Mouse (Mus musculus): Measurements from ENCODE around the gene Sergef. TPM values are rescaled to one million over a fixed set of nuclear protein-coding genes. Genes with fewer than 3 reads are reported as not detected.

Sergef gene
- polyA plus RNA-seq, 1 experiment, result 0.16 TPM

DNA sequence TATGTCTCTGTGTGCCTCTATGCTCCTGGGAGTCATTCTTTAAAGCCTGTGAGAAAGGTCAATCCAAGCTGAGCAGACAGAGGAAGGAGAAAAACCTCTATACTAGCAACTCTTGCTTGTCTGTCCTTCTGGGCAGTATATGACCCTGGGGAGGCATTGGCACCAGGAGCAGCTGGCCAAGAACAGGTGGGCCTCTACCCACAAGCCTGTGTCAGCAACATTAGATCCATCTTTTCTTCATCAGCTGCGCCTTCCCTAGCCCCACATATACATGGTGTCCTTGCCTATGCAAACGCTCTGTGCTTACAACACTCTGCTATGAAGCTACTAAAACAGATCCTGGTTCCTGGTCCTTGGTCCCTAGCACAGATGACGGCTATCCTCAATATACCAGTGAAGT is 97.5 kb downstream of the Sergef start:
- no peak overlapping the region for H3K4me3 ChIP-seq (replicated peaks)
- peaks cover 5% of the 10 kb centered on the region for H3K4me1 ChIP-seq (ENCODE audit: control insufficient read depth)
- TF ChIP-seq GATA1 (IDR thresholded peaks at IDR 0.05; ENCODE audit: low read length) (no peak), TAL1 (IDR thresholded peaks at IDR 0.05; ENCODE audit: low read length) (no peak)
- H3K36me3 ChIP-seq (ENCODE audit: control insufficient read depth), result no peaks in the 10 kb centered on the region
- H3K27me3 ChIP-seq (ENCODE audit: control insufficient read depth), result no peaks in the 10 kb centered on the region
- H3K9me3 ChIP-seq (ENCODE audit: control insufficient read depth, low read length), result no peaks in the 10 kb centered on the region

DNA sequence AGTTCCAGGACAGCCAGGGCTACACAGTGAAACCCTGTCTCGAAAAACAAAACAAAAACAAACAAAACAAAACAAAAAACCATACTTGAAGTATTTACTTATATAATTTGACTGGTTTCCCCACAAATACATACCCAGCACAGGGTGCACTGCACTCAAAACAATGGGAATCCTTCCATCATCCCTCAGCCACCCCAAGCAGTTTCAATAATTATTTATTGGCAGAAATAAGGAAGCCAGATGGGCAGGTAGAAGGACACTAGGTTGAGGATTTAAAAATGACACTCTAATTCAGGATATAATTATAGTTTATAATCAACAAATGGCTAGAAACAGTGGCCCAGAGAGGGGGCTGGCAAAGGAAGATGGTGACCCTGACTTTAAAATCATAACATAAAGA is 99.0 kb downstream of the Sergef start:
- TF ChIP-seq TAL1 (IDR thresholded peaks at IDR 0.05; ENCODE audit: low read length) (no peak), GATA1 (IDR thresholded peaks at IDR 0.05; ENCODE audit: low read length) (no peak)

DNA sequence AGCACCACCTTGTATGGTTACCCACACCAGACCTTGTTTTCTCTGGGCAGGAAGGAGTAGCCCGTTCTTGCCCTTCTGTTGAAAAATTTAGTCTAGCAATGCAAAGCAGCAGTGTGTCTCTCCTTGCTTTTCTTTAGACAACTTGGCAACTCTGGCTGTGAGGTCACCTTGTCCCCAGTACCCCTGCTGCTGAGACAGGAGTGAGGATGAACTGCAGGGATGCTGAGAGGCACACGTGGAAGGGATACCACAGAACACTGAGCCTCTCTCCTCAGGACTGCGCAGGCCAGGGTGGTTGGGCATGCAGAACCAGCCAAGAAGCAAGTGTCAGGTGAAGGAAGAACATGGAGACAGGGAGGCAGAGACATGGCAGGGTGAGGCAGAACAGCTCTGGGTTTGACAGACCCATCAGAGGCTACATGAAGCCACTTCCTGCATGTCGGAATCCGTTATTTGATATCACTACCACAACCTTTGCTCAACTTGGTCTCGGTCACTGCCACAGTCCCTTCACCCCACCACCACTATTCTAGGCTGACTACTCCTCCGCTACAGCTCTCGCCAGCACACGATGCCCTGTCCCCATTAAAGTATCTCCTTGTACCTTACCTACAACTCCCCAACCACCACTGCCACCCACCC is 103.0 kb downstream of the Sergef start:
- TF ChIP-seq GATA1 (IDR thresholded peaks at IDR 0.05; ENCODE audit: low read length), result no peak
- no peak for TF ChIP-seq TAL1 (IDR thresholded peaks at IDR 0.05; ENCODE audit: low read length)

More for the DNA sequence above, 99.0 kb downstream of the Sergef start:
- Histone ChIP-seq H3K4me3 (replicated peaks) (no peak overlapping the region), H3K36me3 (ENCODE audit: control insufficient read depth) (no peaks in the 10 kb centered on the region), H3K27me3 (ENCODE audit: control insufficient read depth) (no peaks in the 10 kb centered on the region), H3K9me3 (ENCODE audit: control insufficient read depth, low read length) (no peaks in the 10 kb centered on the region), H3K4me1 (ENCODE audit: control insufficient read depth) (no peaks in the 10 kb centered on the region)

DNA sequence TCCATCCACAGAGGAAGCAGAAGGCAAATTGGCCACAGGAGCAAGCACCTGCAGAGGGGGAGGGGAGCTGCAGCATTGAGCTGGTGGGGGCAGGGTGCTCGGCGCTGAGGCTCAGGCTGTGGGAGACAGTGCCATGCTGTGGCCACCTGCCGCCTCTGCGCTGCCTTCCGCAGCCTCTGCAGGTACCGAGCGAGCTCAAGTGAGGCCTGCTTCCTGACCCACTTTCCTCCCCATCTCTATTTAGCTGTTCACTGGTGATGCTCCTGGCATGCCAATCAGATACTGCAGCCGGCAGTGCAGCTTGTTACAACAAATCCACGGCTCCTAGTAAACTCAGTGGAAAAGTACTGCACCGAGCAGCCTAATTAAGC is 104.2 kb downstream of the Sergef start:
- no peaks in the 10 kb centered on the region for H3K27me3 ChIP-seq (ENCODE audit: control insufficient read depth)
- TF ChIP-seq GATA1 (IDR thresholded peaks at IDR 0.05; ENCODE audit: low read length) (no peak), TAL1 (IDR thresholded peaks at IDR 0.05; ENCODE audit: low read length) (no peak)
- H3K4me3 ChIP-seq (replicated peaks), result no peak overlapping the region
- no peaks in the 10 kb centered on the region for H3K36me3 ChIP-seq (ENCODE audit: control insufficient read depth)
- H3K9me3 ChIP-seq (ENCODE audit: control insufficient read depth, low read length), result no peaks in the 10 kb centered on the region
- no peaks in the 10 kb centered on the region for H3K4me1 ChIP-seq (ENCODE audit: control insufficient read depth)

More for the DNA sequence above, 103.0 kb downstream of the Sergef start:
- Histone ChIP-seq H3K4me1 (ENCODE audit: control insufficient read depth) (no peaks in the 10 kb centered on the region), H3K4me3 (replicated peaks) (no peak overlapping the region), H3K9me3 (ENCODE audit: control insufficient read depth, low read length) (no peaks in the 10 kb centered on the region), H3K36me3 (ENCODE audit: control insufficient read depth) (no peaks in the 10 kb centered on the region), H3K27me3 (ENCODE audit: control insufficient read depth) (no peaks in the 10 kb centered on the region)

DNA sequence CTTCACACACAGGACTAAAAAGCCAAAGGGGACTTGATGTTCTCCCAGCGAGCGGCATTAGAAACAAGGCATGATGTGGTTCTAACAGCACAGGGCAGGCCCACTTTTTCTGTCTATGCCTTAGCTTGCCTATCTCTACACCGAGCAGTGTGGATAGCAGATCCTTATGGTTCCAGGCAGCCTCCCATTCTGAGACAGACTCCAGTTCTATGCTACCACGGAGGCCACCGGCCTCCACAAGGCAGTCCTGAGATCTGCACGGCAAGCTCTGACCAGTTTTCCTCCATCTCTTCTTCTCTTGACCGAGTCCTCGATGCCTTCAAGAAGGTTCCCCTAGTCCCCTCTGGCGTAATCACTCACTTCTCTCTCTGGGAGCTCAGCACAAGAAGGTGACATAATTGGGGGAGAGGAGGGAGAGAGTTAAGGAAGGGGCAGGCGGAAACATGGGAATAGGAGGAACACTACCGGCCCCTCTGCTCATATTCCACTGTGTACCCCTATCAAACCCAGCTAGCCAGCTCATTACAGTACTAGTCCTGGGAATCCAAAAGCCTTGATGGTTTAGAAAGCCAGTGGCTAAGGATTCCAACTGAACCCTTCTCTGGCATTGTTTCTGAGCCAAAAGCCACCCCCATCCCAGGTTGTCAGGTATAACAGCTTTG is 104.7 kb downstream of the Sergef start:
- no peak overlapping the region for H3K4me3 ChIP-seq (replicated peaks)
- H3K27me3 ChIP-seq (ENCODE audit: control insufficient read depth), result no peaks in the 10 kb centered on the region
- H3K36me3 ChIP-seq (ENCODE audit: control insufficient read depth), result no peaks in the 10 kb centered on the region
- H3K4me1 ChIP-seq (ENCODE audit: control insufficient read depth), result no peaks in the 10 kb centered on the region
- TF ChIP-seq TAL1 (IDR thresholded peaks at IDR 0.05; ENCODE audit: low read length) (no peak), GATA1 (IDR thresholded peaks at IDR 0.05; ENCODE audit: low read length) (no peak)
- H3K9me3 ChIP-seq (ENCODE audit: control insufficient read depth, low read length), result no peaks in the 10 kb centered on the region

DNA sequence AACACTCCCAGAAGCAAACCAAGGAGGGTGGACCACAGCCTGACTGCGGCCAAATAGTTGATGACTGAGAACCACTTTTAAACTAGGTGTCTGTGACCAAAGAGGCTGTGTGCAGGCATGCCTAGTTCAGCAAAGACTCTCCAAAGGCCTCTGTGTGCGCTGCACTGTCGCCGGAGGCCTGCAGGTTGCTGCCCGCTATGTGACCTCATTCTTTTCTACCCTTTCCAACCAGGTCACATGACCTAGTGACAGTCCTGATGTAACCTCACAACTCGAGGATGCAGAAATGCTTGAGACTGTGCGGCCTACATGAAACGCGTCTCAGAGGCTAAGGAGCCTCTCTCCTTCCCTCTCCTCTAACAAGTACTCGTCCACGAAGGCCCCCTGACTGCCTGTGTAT is 106.1 kb downstream of the Sergef start:
- no peaks in the 10 kb centered on the region for H3K9me3 ChIP-seq (ENCODE audit: control insufficient read depth, low read length)
- no peaks in the 10 kb centered on the region for H3K27me3 ChIP-seq (ENCODE audit: control insufficient read depth)
- no peak for TF ChIP-seq TAL1 (IDR thresholded peaks at IDR 0.05; ENCODE audit: low read length)
- TF ChIP-seq GATA1 (IDR thresholded peaks at IDR 0.05; ENCODE audit: low read length), result no peak
- no peaks in the 10 kb centered on the region for H3K4me1 ChIP-seq (ENCODE audit: control insufficient read depth)
- no peaks in the 10 kb centered on the region for H3K36me3 ChIP-seq (ENCODE audit: control insufficient read depth)
- H3K4me3 ChIP-seq (replicated peaks), result no peak overlapping the region

DNA sequence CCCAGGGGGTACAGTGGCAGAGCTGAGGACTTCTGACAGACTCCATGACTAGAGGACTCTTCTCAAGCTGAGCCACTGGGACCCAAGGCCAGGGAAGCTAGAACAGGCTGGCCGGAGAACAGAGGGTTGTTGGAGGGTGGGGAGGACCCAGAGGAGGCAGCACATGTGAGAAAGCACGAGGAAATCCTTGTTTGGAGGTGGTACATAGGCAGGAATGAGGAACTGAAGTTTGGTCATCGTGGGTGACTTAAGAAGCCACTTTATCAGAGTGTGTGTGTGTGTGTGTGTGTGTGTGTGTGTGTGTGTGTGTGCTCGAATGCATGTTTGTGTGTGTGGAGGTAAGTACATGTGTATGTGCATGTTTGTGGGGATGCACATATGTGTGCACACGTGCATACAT is 108.3 kb downstream of the Sergef start:
- Histone ChIP-seq H3K27me3 (ENCODE audit: control insufficient read depth) (no peaks in the 10 kb centered on the region), H3K9me3 (ENCODE audit: control insufficient read depth, low read length) (no peaks in the 10 kb centered on the region), H3K4me3 (replicated peaks) (no peak overlapping the region), H3K36me3 (ENCODE audit: control insufficient read depth) (no peaks in the 10 kb centered on the region), H3K4me1 (ENCODE audit: control insufficient read depth) (no peaks in the 10 kb centered on the region)
- TF ChIP-seq GATA1 (IDR thresholded peaks at IDR 0.05; ENCODE audit: low read length) (no peak), TAL1 (IDR thresholded peaks at IDR 0.05; ENCODE audit: low read length) (no peak)

DNA sequence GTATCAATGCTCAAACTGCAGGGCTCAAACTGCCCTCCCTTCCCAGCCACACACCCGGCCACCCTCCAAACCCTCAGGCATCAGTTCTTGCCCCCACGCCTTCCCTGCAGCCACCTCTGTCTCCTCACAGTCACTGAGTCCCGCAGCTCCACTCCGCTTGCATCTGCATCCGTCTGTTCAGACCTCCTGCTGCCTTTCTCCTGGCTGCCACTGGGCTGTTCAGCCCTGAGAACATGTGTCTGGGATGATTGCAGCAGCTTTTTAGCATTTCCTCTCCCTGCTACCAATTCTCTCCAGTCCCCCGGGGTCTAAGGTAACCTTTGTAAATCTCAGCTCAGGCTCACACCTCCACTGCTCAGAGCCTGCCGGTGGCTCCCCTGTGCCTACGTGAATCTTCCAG is 109.7 kb downstream of the Sergef start:
- Histone ChIP-seq H3K4me3 (replicated peaks) (no peak overlapping the region), H3K27me3 (ENCODE audit: control insufficient read depth) (no peaks in the 10 kb centered on the region), H3K36me3 (ENCODE audit: control insufficient read depth) (no peaks in the 10 kb centered on the region), H3K9me3 (ENCODE audit: control insufficient read depth, low read length) (no peaks in the 10 kb centered on the region), H3K4me1 (ENCODE audit: control insufficient read depth) (no peaks in the 10 kb centered on the region)
- TF ChIP-seq TAL1 (IDR thresholded peaks at IDR 0.05; ENCODE audit: low read length) (no peak), GATA1 (IDR thresholded peaks at IDR 0.05; ENCODE audit: low read length) (no peak)

DNA sequence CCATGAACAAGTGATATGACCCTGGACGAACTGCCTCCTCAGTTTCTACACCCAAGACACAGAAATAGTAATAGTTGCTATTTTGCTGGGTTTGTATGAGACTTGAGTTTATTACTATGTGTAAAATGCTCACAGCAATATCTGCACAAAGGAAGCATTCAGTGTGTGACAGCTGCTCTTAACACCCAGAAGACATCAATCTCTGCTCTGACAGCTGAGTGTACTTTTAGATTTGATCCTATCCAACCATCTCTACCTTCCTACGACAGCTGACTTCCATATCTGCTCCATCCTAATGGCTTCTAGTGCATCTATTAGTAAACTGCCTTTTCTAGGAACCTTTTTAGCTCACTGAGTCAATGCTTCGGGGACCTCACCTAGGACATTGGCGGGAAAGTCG is 110.3 kb downstream of the Sergef start:
- no peaks in the 10 kb centered on the region for H3K27me3 ChIP-seq (ENCODE audit: control insufficient read depth)
- no peaks in the 10 kb centered on the region for H3K4me1 ChIP-seq (ENCODE audit: control insufficient read depth)
- no peak overlapping the region for H3K4me3 ChIP-seq (replicated peaks)
- TF ChIP-seq GATA1 (IDR thresholded peaks at IDR 0.05; ENCODE audit: low read length) (no peak), TAL1 (IDR thresholded peaks at IDR 0.05; ENCODE audit: low read length) (no peak)
- no peaks in the 10 kb centered on the region for H3K9me3 ChIP-seq (ENCODE audit: control insufficient read depth, low read length)
- H3K36me3 ChIP-seq (ENCODE audit: control insufficient read depth), result no peaks in the 10 kb centered on the region

All from erythroblast, embryonic 14.5 days (primary cell).